Mouse (Mus musculus): ENCODE measurements around the gene Brd3. TPM values are rescaled to one million over a fixed set of nuclear protein-coding genes. Genes with fewer than 3 reads are reported as not detected.

The Brd3 gene
- polyA plus RNA-seq, 1 experiment from 2014 or later: 188 TPM

DNA sequence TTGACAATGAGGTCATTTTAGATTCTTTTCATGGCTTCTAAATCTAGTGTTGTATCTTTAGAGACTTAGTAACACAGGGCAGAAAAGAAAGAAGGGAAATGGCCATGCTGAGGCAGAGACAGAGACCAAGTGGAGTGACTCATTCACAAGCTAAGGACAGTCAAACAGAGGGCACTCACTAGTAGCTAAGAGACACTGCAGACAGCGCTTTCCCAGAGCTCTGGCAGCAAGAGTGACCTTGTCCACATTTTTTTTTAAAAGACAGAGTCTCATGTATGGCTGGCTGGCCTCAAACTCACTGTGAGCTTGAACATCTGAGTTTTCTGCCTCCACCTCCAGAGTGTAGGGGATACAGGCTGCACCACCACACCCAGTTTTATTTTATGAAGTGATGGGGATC is 69.6 kb downstream of the Brd3 start:
- H3K9ac ChIP-seq (ENCODE audit: low read length): no peak overlapping the region
- no peak overlapping the region for H3K4me2 ChIP-seq (ENCODE audit: low read depth, low read length, severe bottlenecking)
- no peak overlapping the region for H3K27ac ChIP-seq (ENCODE audit: low read depth, low read length)
- DNase-seq (ENCODE audit: low spot score) (no peak), ATAC-seq (replicated peaks; ENCODE audit: low FRiP score) (no peak)
- H3K4me1 ChIP-seq (replicated peaks; ENCODE audit: control insufficient read depth, insufficient read depth, low read length): no peaks in the 10 kb centered on the region; the same call in 1 of the 2 replicates
- no peaks in the 10 kb centered on the region for H3K27me3 ChIP-seq (ENCODE audit: control insufficient read depth, insufficient read depth, low read length)
- no peaks in the 10 kb centered on the region for H3K9me3 ChIP-seq (ENCODE audit: control insufficient read depth, low read length)
- H3K4me3 ChIP-seq (ENCODE audit: low read depth, low read length): no peak overlapping the region
- H3K36me3 ChIP-seq (ENCODE audit: control insufficient read depth, insufficient read depth, low read length): no peaks in the 10 kb centered on the region
- 61% methylated on average over 1 of the region's 1 CpGs for whole genome bisulfite sequencing

DNA sequence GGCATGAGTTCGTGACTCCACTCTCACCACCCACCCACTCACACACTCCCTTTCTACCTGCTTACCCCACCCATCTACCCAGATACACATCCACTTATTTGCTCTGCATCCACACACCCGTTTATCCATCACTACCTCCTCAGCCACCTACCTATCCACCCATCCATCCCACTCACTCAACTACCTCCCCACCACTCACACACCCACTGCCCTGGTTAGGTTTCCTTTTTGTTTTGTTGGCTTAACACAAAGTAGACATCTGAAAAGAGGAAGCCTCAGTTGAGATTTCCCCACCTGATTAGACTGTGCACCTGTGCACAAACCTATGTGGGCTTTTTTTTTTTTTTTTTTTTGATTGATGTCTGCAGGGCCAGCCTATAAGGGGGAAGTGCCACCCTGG is 74.9 kb downstream of the Brd3 start:
- ATAC-seq (replicated peaks; ENCODE audit: low FRiP score) (no peak), DNase-seq (ENCODE audit: low spot score) (no peak)
- H3K4me3 ChIP-seq (ENCODE audit: low read depth, low read length): no peak overlapping the region
- H3K9me3 ChIP-seq (ENCODE audit: control insufficient read depth, low read length): no peaks in the 10 kb centered on the region
- WGBS: 82% methylated on average over 2 of the region's 2 CpGs
- H3K4me1 ChIP-seq (replicated peaks; ENCODE audit: control insufficient read depth, insufficient read depth, low read length): peaks cover 3% of the 10 kb centered on the region
- H3K9ac ChIP-seq (ENCODE audit: low read length): no peak overlapping the region
- H3K27me3 ChIP-seq (ENCODE audit: control insufficient read depth, insufficient read depth, low read length): no peaks in the 10 kb centered on the region
- H3K27ac ChIP-seq (ENCODE audit: low read depth, low read length): no peak overlapping the region
- H3K4me2 ChIP-seq (ENCODE audit: low read depth, low read length, severe bottlenecking): no peak overlapping the region
- H3K36me3 ChIP-seq (ENCODE audit: control insufficient read depth, insufficient read depth, low read length): no peaks in the 10 kb centered on the region

DNA sequence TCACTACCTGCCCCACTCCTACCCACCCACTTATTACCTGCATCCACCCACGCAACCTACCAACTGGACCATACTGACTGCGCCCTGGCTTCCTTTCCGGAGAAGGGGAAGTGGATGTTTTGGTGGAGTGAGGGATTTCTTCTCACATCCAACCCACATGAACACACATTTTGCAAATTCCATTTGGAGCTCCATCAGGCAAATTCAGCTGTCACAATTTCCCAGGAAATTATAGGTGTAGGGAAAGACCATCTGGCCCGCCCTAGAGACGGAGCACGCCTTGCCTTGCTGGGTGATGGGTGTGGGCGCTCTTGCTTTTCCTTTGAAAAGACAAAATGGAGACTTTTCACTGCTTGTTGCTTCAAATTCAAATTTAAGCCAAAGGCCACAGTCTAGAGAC is 76.8 kb downstream of the Brd3 start:
- no peaks in the 10 kb centered on the region for H3K27me3 ChIP-seq (ENCODE audit: control insufficient read depth, insufficient read depth, low read length)
- no peak overlapping the region for H3K9ac ChIP-seq (ENCODE audit: low read length)
- H3K36me3 ChIP-seq (ENCODE audit: control insufficient read depth, insufficient read depth, low read length): no peaks in the 10 kb centered on the region
- H3K4me2 ChIP-seq (ENCODE audit: low read depth, low read length, severe bottlenecking): no peak overlapping the region
- ATAC-seq (replicated peaks; ENCODE audit: low FRiP score) (no peak), DNase-seq (ENCODE audit: low spot score) (no peak)
- no peak overlapping the region for H3K27ac ChIP-seq (ENCODE audit: low read depth, low read length)
- no peaks in the 10 kb centered on the region for H3K9me3 ChIP-seq (ENCODE audit: control insufficient read depth, low read length)
- WGBS: 89% methylated on average over 7 of the region's 7 CpGs
- H3K4me3 ChIP-seq (ENCODE audit: low read depth, low read length): no peak overlapping the region
- H3K4me1 ChIP-seq (replicated peaks; ENCODE audit: control insufficient read depth, insufficient read depth, low read length): peaks cover 7% of the 10 kb centered on the region

DNA sequence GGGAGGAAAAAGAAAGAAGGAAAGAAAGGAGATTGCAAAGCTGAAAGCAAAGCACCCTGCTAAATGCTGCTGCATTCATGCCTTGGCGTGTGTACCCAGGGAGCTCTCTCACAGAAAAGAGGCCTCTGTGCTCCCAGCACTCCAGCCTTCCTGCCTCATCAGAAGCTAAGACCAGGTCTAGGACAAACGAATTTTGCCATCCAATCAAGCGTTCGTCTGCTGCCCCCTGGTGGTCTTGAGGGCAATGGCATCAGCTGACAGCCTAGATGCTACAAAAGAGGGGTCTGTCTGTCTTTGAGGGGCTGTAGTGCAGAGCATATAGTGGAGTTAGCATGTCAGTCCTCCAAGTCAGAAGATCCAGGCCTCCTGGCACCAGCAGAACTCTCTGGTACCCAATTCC is 79.4 kb downstream of the Brd3 start:
- Histone ChIP-seq H3K4me2 (ENCODE audit: low read depth, low read length, severe bottlenecking) (no peak overlapping the region), H3K9ac (ENCODE audit: low read length) (no peak overlapping the region), H3K27ac (ENCODE audit: low read depth, low read length) (no peak overlapping the region), H3K9me3 (ENCODE audit: control insufficient read depth, low read length) (no peaks in the 10 kb centered on the region), H3K4me3 (ENCODE audit: low read depth, low read length) (no peak overlapping the region), H3K4me1 (replicated peaks; ENCODE audit: control insufficient read depth, insufficient read depth, low read length) (peaks cover 13% of the 10 kb centered on the region), H3K36me3 (ENCODE audit: control insufficient read depth, insufficient read depth, low read length) (no peaks in the 10 kb centered on the region), H3K27me3 (ENCODE audit: control insufficient read depth, insufficient read depth, low read length) (no peaks in the 10 kb centered on the region)
- WGBS: 0% methylated on average over 4 of the region's 4 CpGs
- no peak for ATAC-seq (replicated peaks; ENCODE audit: low FRiP score)
- peak; percentile 91 for DNase-seq (ENCODE audit: low spot score)

DNA sequence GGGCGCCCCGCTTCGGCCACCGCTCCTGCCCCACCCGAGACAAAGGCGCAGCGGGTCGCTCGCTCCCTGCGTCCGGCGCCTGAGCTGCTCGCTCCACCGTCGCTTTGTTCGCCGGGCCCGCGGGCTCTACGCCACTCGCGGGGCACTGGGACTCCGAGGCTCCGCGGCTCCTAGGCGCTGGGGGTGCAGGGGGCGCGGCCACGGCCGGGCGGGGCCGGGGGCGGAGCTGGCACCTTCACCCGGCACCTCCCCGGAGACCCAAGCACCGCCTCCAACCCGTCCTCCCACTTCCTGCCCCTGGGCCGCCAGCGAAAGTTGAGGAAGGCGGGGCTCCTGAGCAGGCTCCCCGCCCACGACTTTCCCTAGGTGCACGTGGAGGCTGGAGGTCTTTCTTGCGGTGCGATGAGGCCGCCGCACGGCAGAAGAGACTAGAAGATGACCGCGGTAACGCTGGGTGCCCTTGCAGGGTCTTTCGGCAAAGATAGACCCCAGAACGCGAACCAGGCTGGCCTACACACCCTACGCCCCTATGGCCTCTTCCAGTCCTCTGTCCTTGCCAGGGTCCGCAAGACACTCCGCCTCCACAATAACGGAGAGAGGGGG is 80.5 kb downstream of the Brd3 start, which contains the start of gene Vav2:
Vav2 (minus strand) TSS at position 179 of the 603 bp plus-strand sequence.
- peak; percentile 92 for ATAC-seq (replicated peaks; ENCODE audit: low FRiP score)
- peak within 1 kb of the TSS; percentile 70 for H3K4me3 ChIP-seq (ENCODE audit: low read depth, low read length)
- H3K9ac ChIP-seq (ENCODE audit: low read length): peak within 1 kb of the TSS; percentile 95
- DNase-seq (ENCODE audit: low spot score): peak; percentile 97
- peak within 1 kb of the TSS; percentile 99 for H3K4me2 ChIP-seq (ENCODE audit: low read depth, low read length, severe bottlenecking)
- 0% methylated on average over 57 of the region's 58 CpGs for WGBS
- no peaks in the 10 kb centered on the region for H3K36me3 ChIP-seq (ENCODE audit: control insufficient read depth, insufficient read depth, low read length)
- H3K27ac ChIP-seq (ENCODE audit: low read depth, low read length): peak within 1 kb of the TSS; percentile 88
- no peaks in the 10 kb centered on the region for H3K27me3 ChIP-seq (ENCODE audit: control insufficient read depth, insufficient read depth, low read length)
- no peaks in the 10 kb centered on the region for H3K9me3 ChIP-seq (ENCODE audit: control insufficient read depth, low read length)
- peaks cover 15% of the 10 kb centered on the region for H3K4me1 ChIP-seq (replicated peaks; ENCODE audit: control insufficient read depth, insufficient read depth, low read length)

DNA sequence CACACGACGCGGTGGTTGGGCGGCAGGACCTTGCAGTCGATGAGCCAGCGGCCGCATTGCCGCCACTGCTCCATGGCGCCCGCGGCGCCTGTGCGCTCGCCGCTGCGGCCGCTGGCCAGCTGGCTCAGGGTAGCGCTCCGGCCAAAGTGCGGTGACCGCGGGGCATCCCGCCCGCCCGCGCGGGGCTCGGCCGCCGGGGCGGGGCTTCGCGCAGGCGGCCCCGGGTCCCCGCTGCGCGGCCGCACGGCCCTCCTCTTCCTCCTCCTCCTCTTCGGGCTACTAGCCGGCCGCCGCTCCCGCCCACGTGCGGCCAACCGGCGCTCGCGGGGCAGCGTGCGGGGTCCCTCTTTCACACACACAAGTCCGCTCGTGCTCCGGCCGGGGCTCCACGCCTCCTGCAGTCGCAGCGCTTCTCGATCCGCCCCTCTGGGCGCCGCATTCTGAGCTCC is 81.0 kb downstream of the Brd3 start:
- H3K4me2 ChIP-seq (ENCODE audit: low read depth, low read length, severe bottlenecking): peak overlapping the region; percentile 99
- H3K4me1 ChIP-seq (replicated peaks; ENCODE audit: control insufficient read depth, insufficient read depth, low read length): peaks cover 15% of the 10 kb centered on the region
- ATAC-seq (replicated peaks; ENCODE audit: low FRiP score): peak; percentile 61
- H3K9ac ChIP-seq (ENCODE audit: low read length): peak overlapping the region; percentile 95
- under 1% methylated on average over 49 of the region's 64 CpGs for WGBS
- H3K4me3 ChIP-seq (ENCODE audit: low read depth, low read length): peak overlapping the region; percentile 70
- H3K27me3 ChIP-seq (ENCODE audit: control insufficient read depth, insufficient read depth, low read length): no peaks in the 10 kb centered on the region
- no peaks in the 10 kb centered on the region for H3K36me3 ChIP-seq (ENCODE audit: control insufficient read depth, insufficient read depth, low read length)
- H3K27ac ChIP-seq (ENCODE audit: low read depth, low read length): peak overlapping the region; percentile 88
- no peak for DNase-seq (ENCODE audit: low spot score)
- no peaks in the 10 kb centered on the region for H3K9me3 ChIP-seq (ENCODE audit: control insufficient read depth, low read length)

DNA sequence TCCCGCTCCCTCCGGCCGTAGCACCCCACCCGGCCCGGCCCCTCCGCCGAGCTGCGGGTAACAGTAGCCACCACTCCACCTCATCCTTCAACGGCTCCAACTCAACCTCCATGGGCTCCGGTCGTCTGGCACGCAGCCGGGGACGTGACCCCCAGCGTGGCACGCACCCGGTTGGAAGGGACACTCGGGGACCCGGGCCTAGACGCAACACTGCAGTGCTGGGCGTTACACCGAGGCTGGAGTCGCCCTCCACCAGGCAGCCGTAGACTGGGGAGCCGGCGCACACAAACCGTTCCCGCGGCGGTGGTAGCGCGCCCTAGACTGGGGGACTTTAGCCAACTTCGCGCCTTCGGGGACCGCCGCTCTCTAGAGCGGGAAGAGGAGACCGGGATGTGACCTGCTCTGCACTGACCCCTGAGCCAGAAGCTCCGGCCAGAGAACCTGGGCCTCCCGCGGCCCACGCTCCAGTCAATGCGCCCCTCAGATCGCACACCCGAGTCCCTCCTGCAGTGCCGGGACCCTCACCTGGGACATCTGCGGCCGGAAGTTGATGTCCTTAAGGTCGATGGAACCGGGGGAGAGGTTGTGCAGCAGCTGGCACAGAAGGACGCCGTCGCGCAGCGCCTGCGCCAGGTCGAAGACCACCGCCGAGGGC is 81.6 kb downstream of the Brd3 start:
- Histone ChIP-seq H3K36me3 (ENCODE audit: control insufficient read depth, insufficient read depth, low read length) (no peaks in the 10 kb centered on the region), H3K27ac (ENCODE audit: low read depth, low read length) (peak overlapping the region; percentile 88), H3K27me3 (ENCODE audit: control insufficient read depth, insufficient read depth, low read length) (no peaks in the 10 kb centered on the region), H3K9me3 (ENCODE audit: control insufficient read depth, low read length) (no peaks in the 10 kb centered on the region), H3K4me3 (ENCODE audit: low read depth, low read length) (peak overlapping the region; percentile 70), H3K9ac (ENCODE audit: low read length) (peak overlapping the region; percentile 95), H3K4me1 (replicated peaks; ENCODE audit: control insufficient read depth, insufficient read depth, low read length) (peaks cover 15% of the 10 kb centered on the region), H3K4me2 (ENCODE audit: low read depth, low read length, severe bottlenecking) (peak overlapping the region; percentile 99)
- peak; percentile 73 for DNase-seq (ENCODE audit: low spot score)
- ATAC-seq (replicated peaks; ENCODE audit: low FRiP score): peak; percentile 21; the same call in 1 of the 2 replicates
- under 1% methylated on average over 52 of the region's 60 CpGs for WGBS

DNA sequence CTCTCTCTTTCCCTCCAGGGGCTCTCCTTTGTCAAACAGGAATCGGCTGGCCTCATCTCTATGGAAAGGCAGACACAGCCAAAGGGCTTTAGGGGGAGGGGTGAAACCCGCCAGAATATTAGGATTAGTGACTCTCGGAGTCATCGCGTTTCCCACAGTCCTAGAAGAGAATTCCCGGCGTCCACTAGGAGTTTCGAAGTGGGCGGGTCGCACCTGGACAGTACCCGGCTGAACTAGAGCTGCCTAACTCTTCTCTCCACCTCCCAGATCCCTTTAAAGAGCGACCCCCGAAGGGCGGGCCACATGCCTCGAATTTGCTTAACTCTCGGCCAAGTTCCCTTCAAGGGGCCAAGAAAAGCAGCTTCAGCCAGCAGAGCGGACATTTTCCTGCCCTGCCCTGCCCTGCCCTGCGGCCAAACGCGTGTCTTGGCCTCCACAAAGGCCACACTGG is 82.3 kb downstream of the Brd3 start:
- H3K4me2 ChIP-seq (ENCODE audit: low read depth, low read length, severe bottlenecking): peak overlapping the region; percentile 99
- H3K36me3 ChIP-seq (ENCODE audit: control insufficient read depth, insufficient read depth, low read length): no peaks in the 10 kb centered on the region
- DNase-seq (ENCODE audit: low spot score) (peak; percentile 70), ATAC-seq (replicated peaks; ENCODE audit: low FRiP score) (no peak)
- H3K27ac ChIP-seq (ENCODE audit: low read depth, low read length): no peak overlapping the region
- no peaks in the 10 kb centered on the region for H3K9me3 ChIP-seq (ENCODE audit: control insufficient read depth, low read length)
- peak overlapping the region; percentile 70 for H3K4me3 ChIP-seq (ENCODE audit: low read depth, low read length)
- no peaks in the 10 kb centered on the region for H3K27me3 ChIP-seq (ENCODE audit: control insufficient read depth, insufficient read depth, low read length)
- H3K4me1 ChIP-seq (replicated peaks; ENCODE audit: control insufficient read depth, insufficient read depth, low read length): peaks cover 15% of the 10 kb centered on the region
- WGBS: under 1% methylated on average over 20 of the region's 20 CpGs
- peak overlapping the region; percentile 95 for H3K9ac ChIP-seq (ENCODE audit: low read length)
